Mouse (Mus musculus) effector memory CD4-positive, alpha-beta T cell, adult 5 months (primary cell): ENCODE results near the gene Igsf21. TPM values are rescaled to one million over a fixed set of nuclear protein-coding genes. Genes with fewer than 3 reads are reported as not detected.

Source experiments
- polyA plus RNA-seq: library from polyadenylated mRNA; unstranded; fragments of 100-300 nt; shearing (Covaris generic); gene quantifications from one replicate; pipeline ENCODE4 v1.2.1, GENCODE M21; 2017

Gene Igsf21
- not detected for polyA plus RNA-seq

DNA sequence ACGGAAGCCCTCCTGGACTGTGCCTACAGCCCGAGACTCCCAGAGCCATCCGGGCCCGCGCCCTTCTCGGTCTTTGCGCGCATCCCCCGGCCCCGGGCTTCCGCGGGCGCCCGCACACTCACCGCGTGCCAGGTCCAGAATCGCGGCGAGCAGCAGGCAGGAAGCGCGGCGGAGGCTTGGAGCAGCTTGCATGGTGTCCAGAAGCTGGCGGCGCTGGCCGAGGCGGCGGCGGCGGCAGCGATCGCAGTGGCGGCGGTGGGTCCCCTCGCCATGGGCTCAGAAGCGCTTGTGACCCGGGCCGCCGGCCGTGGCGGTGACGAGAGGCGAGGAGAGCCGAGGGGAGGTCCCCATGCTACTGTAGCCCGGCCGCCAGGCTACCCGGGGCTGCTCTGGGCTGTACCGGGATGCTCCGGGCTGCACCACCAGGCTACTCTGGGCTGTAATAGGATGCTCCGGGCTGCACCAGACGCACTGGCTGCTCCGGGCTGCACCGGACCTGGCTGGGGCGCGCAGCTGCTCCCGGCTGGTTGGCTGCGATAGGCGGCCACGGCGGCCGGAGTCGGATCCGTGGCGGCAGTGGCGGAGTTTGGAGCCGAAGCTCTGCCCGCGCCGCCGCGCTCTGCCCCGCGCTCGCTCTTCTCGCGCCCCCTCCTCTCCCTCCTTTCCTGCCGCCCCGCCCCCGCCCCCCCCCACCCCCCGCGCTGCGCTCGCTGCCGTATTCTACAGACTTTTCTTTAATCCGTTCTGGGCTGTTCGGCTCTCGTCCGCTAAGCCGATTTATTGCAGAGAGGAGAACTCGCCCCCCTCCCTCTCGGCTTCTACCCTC is at the start of gene Igsf21:
Gene Igsf21 (minus strand): TSS at position 605 of the 826 bp plus-strand sequence.

